Mouse (Mus musculus) heart, adult 18-20 months (tissue): ENCODE measurements around the gene Wfdc10. TPM values are rescaled to one million over a fixed set of nuclear protein-coding genes. Genes with fewer than 3 reads are reported as not detected.

Experiments
- DNase-seq, 2 experiments: peaks; one replicate each; pipeline ENCODE4 v3.0.0; 2021 to 2022; ENCODE audit warnings: mixed read lengths in 1 of 2
- long read RNA-seq, 2 experiments: library from polyadenylated mRNA; stranded (forward); transcript quantifications; one replicate each; pipeline ENCODE4 v2.0.0; 2021
- total RNA-seq, 2 experiments: library from RNA; stranded (reverse); gene quantifications; 2 replicates each; pipeline ENCODE4 v1.2.3; 2021

Wfdc10 gene
- under 1 TPM in 1 of 2 experiments, not detected in 1; 0.72 TPM for total RNA-seq
- long read RNA-seq, experiment 1, result 0 reads
- long read RNA-seq, experiment 2, result 0 reads

GRCm38 (mm10) chr2:164655858-164656257 lies at the start of gene Wfdc10:
Gene Wfdc10 (plus strand): TSS chr2:164656046.
- peak; percentile 10 to 38 for DNase-seq

GRCm38 (mm10) chr2:164608781-164609180 lies 47.1 kb upstream of the Wfdc10 start:
- no peak for DNase-seq

- DNase-seq, result peak; percentile 54 to 58
Measured at GRCm38 (mm10) chr2:164613471-164613870, 42.4 kb upstream of the Wfdc10 start, which contains the start of the genes Wfdc6b and Wfdc8. Gene Wfdc6b (plus strand): TSS chr2:164613522. Gene Wfdc8 (minus strand): TSS chr2:164613626.

GRCm38 (mm10) chr2:164615386-164615785 lies 40.5 kb upstream of the Wfdc10 start:
- no peak for DNase-seq

GRCm38 (mm10) chr2:164619050-164619449 lies 36.8 kb upstream of the Wfdc10 start:
- no peak for DNase-seq

GRCm38 (mm10) chr2:164621775-164622174 lies 34.1 kb upstream of the Wfdc10 start:
- DNase-seq, result no peak

GRCm38 (mm10) chr2:164635266-164635665 lies 20.6 kb upstream of the Wfdc10 start:
- no peak for DNase-seq

GRCm38 (mm10) chr2:164638696-164639095 lies 17.1 kb upstream of the Wfdc10 start, which contains the start of gene Wfdc16:
Gene Wfdc16 (minus strand): TSS chr2:164638796.
- DNase-seq, result no peak

GRCm38 (mm10) chr2:164641129-164641528 lies 14.7 kb upstream of the Wfdc10 start:
- peak in 1 of 2 experiments; percentile 14 for DNase-seq

- no peak for DNase-seq
Measured at GRCm38 (mm10) chr2:164641881-164642673, 13.8 kb upstream of the Wfdc10 start.

GRCm38 (mm10) chr2:164656483-164656882 lies 637 bp downstream of the Wfdc10 start, which contains the start of gene Wfdc9:
Gene Wfdc9 (minus strand): TSS chr2:164656583.
- DNase-seq, result no peak

GRCm38 (mm10) chr2:164664851-164665250 lies 9.0 kb downstream of the Wfdc10 start:
- DNase-seq, result no peak

- DNase-seq, result no peak
Measured at GRCm38 (mm10) chr2:164670261-164670660, 14.4 kb downstream of the Wfdc10 start.

GRCm38 (mm10) chr2:164670938-164671337 lies 15.1 kb downstream of the Wfdc10 start:
- DNase-seq, result no peak

GRCm38 (mm10) chr2:164673987-164674386 lies 18.1 kb downstream of the Wfdc10 start, which contains the start of gene Wfdc11:
Gene Wfdc11 (minus strand): TSS chr2:164674087.
- no peak for DNase-seq

GRCm38 (mm10) chr2:164676103-164676502 lies 20.3 kb downstream of the Wfdc10 start:
- DNase-seq, result no peak

- DNase-seq, result peak in 1 of 2 experiments; percentile 2
Measured at GRCm38 (mm10) chr2:164676916-164677685, 21.3 kb downstream of the Wfdc10 start.

- peak; percentile 56 to 74 for DNase-seq
Measured at GRCm38 (mm10) chr2:164678848-164679625, 23.2 kb downstream of the Wfdc10 start.

GRCm38 (mm10) chr2:164679906-164680305 lies 24.1 kb downstream of the Wfdc10 start:
- no peak for DNase-seq

- no peak for DNase-seq
Measured at GRCm38 (mm10) chr2:164684807-164685206, 29.0 kb downstream of the Wfdc10 start, which contains the start of gene Wfdc13. Gene Wfdc13 (plus strand): TSS chr2:164685107.

- no peak for DNase-seq
Measured at GRCm38 (mm10) chr2:164698201-164698600, 42.4 kb downstream of the Wfdc10 start, which contains the start of gene Spint4. Gene Spint4 (plus strand): TSS chr2:164698501.

GRCm38 (mm10) chr2:164700959-164701358 lies 45.1 kb downstream of the Wfdc10 start:
- DNase-seq, result no peak
